Mouse (Mus musculus) spleen, embryonic (tissue): ENCODE results near the gene Idua.

ENCODE experiments used
- CTCF ChIA-PET: fragments of 350-600 bp; sonication (Branson Sonifier 250); formaldehyde crosslinking; loops from one replicate; lab custom pipeline; 2022; lab: Charles Lee

Idua gene

GRCm38 (mm10) chr5:108715974-108716373, 55.8 kb downstream of the Idua start:
- CTCF ChIA-PET, result interaction anchor here (1.2 kb wide), 1 partner anchor 11 kb away, joined by 3 read pairs; no protein-coding TSS in a partner anchor

DNA sequence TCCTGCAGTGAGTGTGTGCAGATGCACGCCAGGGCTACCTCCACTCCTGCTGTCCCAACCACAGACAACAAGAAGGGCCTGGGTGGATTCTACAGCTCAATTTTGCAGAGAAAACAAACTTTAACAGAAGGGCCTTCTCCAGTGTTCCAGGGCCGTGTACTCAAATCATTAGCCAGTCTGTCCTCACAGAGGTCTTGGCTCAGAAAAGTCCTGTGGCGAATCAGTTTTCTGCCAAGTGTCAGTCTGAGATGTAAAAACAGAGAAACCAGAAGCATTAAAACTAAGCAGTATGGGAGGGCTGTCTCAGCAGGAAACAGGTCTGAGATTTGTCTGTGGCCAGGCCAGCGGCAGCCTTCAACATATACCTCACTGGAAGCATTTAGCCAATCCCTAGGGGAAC, 57.9 kb downstream of the Idua start:
- CTCF ChIA-PET, result no interaction called here

DNA sequence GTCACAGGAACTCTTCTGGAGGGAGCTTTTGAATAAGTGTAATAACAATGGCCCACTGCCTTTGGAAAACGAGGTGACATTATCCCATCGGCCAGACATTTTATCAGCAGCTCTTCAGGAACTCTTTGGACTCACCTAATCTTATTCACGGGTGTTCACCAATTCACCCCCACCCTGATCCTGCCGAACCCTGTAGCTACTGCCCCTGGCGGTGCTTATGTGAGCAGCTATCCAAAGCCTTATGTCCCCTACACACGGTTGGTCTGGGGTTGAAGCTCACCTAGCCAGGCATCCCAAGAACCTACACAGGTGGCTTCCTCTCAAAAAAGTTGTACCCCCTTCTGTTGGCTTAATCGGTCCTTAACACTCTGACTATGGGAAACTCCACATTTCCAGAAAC, 59.6 kb downstream of the Idua start:
- CTCF ChIA-PET, result no interaction called here

- CTCF ChIA-PET, result interaction anchor here (0.6 kb wide), 2 partner anchors 15 to 84 kb away, joined by 3 read pairs; no protein-coding TSS in a partner anchor
Measured at GRCm38 (mm10) chr5:108724006-108724405, 63.9 kb downstream of the Idua start.

GRCm38 (mm10) chr5:108726557-108727248, 66.6 kb downstream of the Idua start:
- CTCF ChIA-PET, result interaction anchor here (1.3 kb wide), 1 partner anchor 11 kb away, joined by 3 read pairs; no protein-coding TSS in a partner anchor

- CTCF ChIA-PET, result interaction anchor here (0.6 to 1.3 kb wide), 2 partner anchors 11 to 561 kb away, joined by 3 to 4 read pairs; no protein-coding TSS in a partner anchor
Measured at GRCm38 (mm10) chr5:108727425-108727824, 67.3 kb downstream of the Idua start.
